Mouse (Mus musculus): ENCODE results near the gene Ankrd13c. TPM values are rescaled to one million over a fixed set of nuclear protein-coding genes. Genes with fewer than 3 reads are reported as not detected.

The Ankrd13c gene
- total RNA-seq, 1 experiment from 2014 or later: 50.8 TPM

GRCm38 (mm10) chr3:157938585-157938984 is 8.5 kb upstream of the Ankrd13c start:
- ATAC-seq (replicated peaks; ENCODE audit: insufficient number of reproducible peaks, low FRiP score, low TSS enrichment, poor library complexity, severe bottlenecking): no peak

- ATAC-seq (replicated peaks; ENCODE audit: insufficient number of reproducible peaks, low FRiP score, low TSS enrichment, poor library complexity, severe bottlenecking): no peak; the same call in 1 of the 2 replicates
These were observed 593 bp downstream of the Ankrd13c start for GRCm38 (mm10) chr3:157947383-157948280.

GRCm38 (mm10) chr3:157952716-157953115 is 5.7 kb downstream of the Ankrd13c start:
- no peak for ATAC-seq (replicated peaks; ENCODE audit: insufficient number of reproducible peaks, low FRiP score, low TSS enrichment, poor library complexity, severe bottlenecking)

GRCm38 (mm10) chr3:157955466-157955865 is 8.4 kb downstream of the Ankrd13c start:
- ATAC-seq (replicated peaks; ENCODE audit: insufficient number of reproducible peaks, low FRiP score, low TSS enrichment, poor library complexity, severe bottlenecking): no peak

- no peak for ATAC-seq (replicated peaks; ENCODE audit: insufficient number of reproducible peaks, low FRiP score, low TSS enrichment, poor library complexity, severe bottlenecking)
These were observed 9.2 kb downstream of the Ankrd13c start for GRCm38 (mm10) chr3:157956201-157956600.

- no peak for ATAC-seq (replicated peaks; ENCODE audit: insufficient number of reproducible peaks, low FRiP score, low TSS enrichment, poor library complexity, severe bottlenecking)
These were observed 10.3 kb downstream of the Ankrd13c start for GRCm38 (mm10) chr3:157957320-157957719.

- no peak for ATAC-seq (replicated peaks; ENCODE audit: insufficient number of reproducible peaks, low FRiP score, low TSS enrichment, poor library complexity, severe bottlenecking)
These were observed 24.1 kb downstream of the Ankrd13c start for GRCm38 (mm10) chr3:157971151-157971550.

- no peak for ATAC-seq (replicated peaks; ENCODE audit: insufficient number of reproducible peaks, low FRiP score, low TSS enrichment, poor library complexity, severe bottlenecking)
These were observed 26.2 kb downstream of the Ankrd13c start for GRCm38 (mm10) chr3:157973236-157973635.

GRCm38 (mm10) chr3:157979619-157980018 is 32.6 kb downstream of the Ankrd13c start:
- ATAC-seq (replicated peaks; ENCODE audit: insufficient number of reproducible peaks, low FRiP score, low TSS enrichment, poor library complexity, severe bottlenecking): no peak

- no peak for ATAC-seq (replicated peaks; ENCODE audit: insufficient number of reproducible peaks, low FRiP score, low TSS enrichment, poor library complexity, severe bottlenecking)
These were observed 46.3 kb downstream of the Ankrd13c start for GRCm38 (mm10) chr3:157993322-157993721.

GRCm38 (mm10) chr3:157995726-157996125 is 48.7 kb downstream of the Ankrd13c start:
- ATAC-seq (replicated peaks; ENCODE audit: insufficient number of reproducible peaks, low FRiP score, low TSS enrichment, poor library complexity, severe bottlenecking): no peak

GRCm38 (mm10) chr3:157998742-157999369 is 51.8 kb downstream of the Ankrd13c start:
- ATAC-seq (replicated peaks; ENCODE audit: insufficient number of reproducible peaks, low FRiP score, low TSS enrichment, poor library complexity, severe bottlenecking): no peak

GRCm38 (mm10) chr3:158008647-158009046 is 61.6 kb downstream of the Ankrd13c start:
- no peak for ATAC-seq (replicated peaks; ENCODE audit: insufficient number of reproducible peaks, low FRiP score, low TSS enrichment, poor library complexity, severe bottlenecking)

GRCm38 (mm10) chr3:158009762-158010320 is 62.8 kb downstream of the Ankrd13c start:
- ATAC-seq (replicated peaks; ENCODE audit: insufficient number of reproducible peaks, low FRiP score, low TSS enrichment, poor library complexity, severe bottlenecking): no peak

- peak; percentile 82 for ATAC-seq (replicated peaks; ENCODE audit: insufficient number of reproducible peaks, low FRiP score, low TSS enrichment, poor library complexity, severe bottlenecking)
These were observed 84.4 kb downstream of the Ankrd13c start for GRCm38 (mm10) chr3:158031371-158031925.

GRCm38 (mm10) chr3:158032106-158032505 is 85.1 kb downstream of the Ankrd13c start:
- ATAC-seq (replicated peaks; ENCODE audit: insufficient number of reproducible peaks, low FRiP score, low TSS enrichment, poor library complexity, severe bottlenecking): no peak

GRCm38 (mm10) chr3:158035866-158036265 is 88.8 kb downstream of the Ankrd13c start:
- ATAC-seq (replicated peaks; ENCODE audit: insufficient number of reproducible peaks, low FRiP score, low TSS enrichment, poor library complexity, severe bottlenecking): no peak

- peak; percentile 92 for ATAC-seq (replicated peaks; ENCODE audit: insufficient number of reproducible peaks, low FRiP score, low TSS enrichment, poor library complexity, severe bottlenecking)
These were observed 89.4 kb downstream of the Ankrd13c start, which contains the start of the genes Srsf11 and Lrrc40 for GRCm38 (mm10) chr3:158036329-158036988. TSS of gene Srsf11 (minus strand) at chr3:158036639. TSS of gene Lrrc40 (plus strand) at chr3:158036662.

- no peak for ATAC-seq (replicated peaks; ENCODE audit: insufficient number of reproducible peaks, low FRiP score, low TSS enrichment, poor library complexity, severe bottlenecking)
These were observed 91.1 kb downstream of the Ankrd13c start for GRCm38 (mm10) chr3:158038106-158038505.
